Mouse (Mus musculus): ENCODE measurements at regions not wholly inside any gene's neighbourhood (a gene's known extent, or its start where the extent isn't known, plus 50 kb on each side); places are given as distances from the start of the nearest gene placed in this dataset.
"Not testable (repeated sequence)": the region's sequence is repeated elsewhere in the genome, so short reads cannot be mapped to it uniquely, and the experiment has no call there.

GRCm38 (mm10) chrX:94785983-94786382 is 61.6 kb downstream of the Zxdb start:
- 79% methylated on average over 5 of the region's 5 CpGs for WGBS
- Histone ChIP-seq H3K27me3 (ENCODE audit: control insufficient read depth, insufficient read depth, low read length) (no peaks in the 10 kb centered on the region), H3K4me1 (ENCODE audit: control insufficient read depth, insufficient read depth, insufficient read length, low read length) (no peaks in the 10 kb centered on the region), H3K36me3 (ENCODE audit: control insufficient read depth, insufficient read depth, low read length) (no peaks in the 10 kb centered on the region), H3K27ac (ENCODE audit: insufficient read depth, low read depth, low read length) (no peak overlapping the region), H3K4me3 (ENCODE audit: low read depth, low read length) (no peak overlapping the region)
- TF ChIP-seq POLR2A (IDR thresholded peaks at IDR 0.05; ENCODE audit: low read depth, low read length) (no peak), CTCF (IDR thresholded peaks at IDR 0.05; ENCODE audit: extremely low read depth, insufficient read length, insufficient replicate concordance, low read depth, low read length) (no peak)

- 74% methylated on average over 3 of the region's 3 CpGs for WGBS
- H3K27me3 ChIP-seq (ENCODE audit: control insufficient read depth, insufficient read depth, low read length): no peaks in the 10 kb centered on the region
- no peak overlapping the region for H3K4me3 ChIP-seq (ENCODE audit: low read depth, low read length)
- H3K36me3 ChIP-seq (ENCODE audit: control insufficient read depth, insufficient read depth, low read length): no peaks in the 10 kb centered on the region
- no peak for TF ChIP-seq POLR2A (IDR thresholded peaks at IDR 0.05; ENCODE audit: low read depth, low read length)
- no peak for TF ChIP-seq CTCF (IDR thresholded peaks at IDR 0.05; ENCODE audit: extremely low read depth, insufficient read length, insufficient replicate concordance, low read depth, low read length)
- H3K27ac ChIP-seq (ENCODE audit: insufficient read depth, low read depth, low read length): no peak overlapping the region
- no peaks in the 10 kb centered on the region for H3K4me1 ChIP-seq (ENCODE audit: control insufficient read depth, insufficient read depth, insufficient read length, low read length)
Observed at GRCm38 (mm10) chrX:94788331-94788920, 64.1 kb downstream of the Zxdb start.

GRCm38 (mm10) chrX:94796845-94797244 is 72.5 kb downstream of the Zxdb start:
- WGBS: no CpG with 5 or more reads among the region's 37 CpGs
- not testable (repeated sequence) for H3K4me1 ChIP-seq (ENCODE audit: control insufficient read depth, insufficient read depth, insufficient read length, low read length); H3K36me3 ChIP-seq (ENCODE audit: control insufficient read depth, insufficient read depth, low read length)

GRCm38 (mm10) chrX:94797348-94798182 is 73.2 kb downstream of the Zxdb start:
- no CpG with 5 or more reads among the region's 131 CpGs for WGBS
- not testable (repeated sequence) for H3K4me1 ChIP-seq (ENCODE audit: control insufficient read depth, insufficient read depth, insufficient read length, low read length); H3K27me3 ChIP-seq (ENCODE audit: control insufficient read depth, insufficient read depth, low read length); H3K27ac ChIP-seq (ENCODE audit: insufficient read depth, low read depth, low read length); H3K36me3 ChIP-seq (ENCODE audit: control insufficient read depth, insufficient read depth, low read length); H3K4me3 ChIP-seq (ENCODE audit: low read depth, low read length)

More at GRCm38 (mm10) chrX:94796845-94797244, 72.5 kb downstream of the Zxdb start:
- not testable (repeated sequence) for H3K4me3 ChIP-seq (ENCODE audit: low read depth, low read length); H3K27me3 ChIP-seq (ENCODE audit: control insufficient read depth, insufficient read depth, low read length); H3K27ac ChIP-seq (ENCODE audit: insufficient read depth, low read depth, low read length)

- H3K4me3 ChIP-seq (ENCODE audit: low read depth, low read length); H3K36me3 ChIP-seq (ENCODE audit: control insufficient read depth, insufficient read depth, low read length); H3K27me3 ChIP-seq (ENCODE audit: control insufficient read depth, insufficient read depth, low read length); H3K4me1 ChIP-seq (ENCODE audit: control insufficient read depth, insufficient read depth, insufficient read length, low read length); H3K27ac ChIP-seq (ENCODE audit: insufficient read depth, low read depth, low read length): not testable (repeated sequence)
- no CpG with 5 or more reads among the region's 22 CpGs for WGBS
Observed at GRCm38 (mm10) chrX:94798183-94798619, 73.8 kb downstream of the Zxdb start.

- H3K27me3 ChIP-seq (ENCODE audit: control insufficient read depth, insufficient read depth, low read length); H3K4me3 ChIP-seq (ENCODE audit: low read depth, low read length); H3K36me3 ChIP-seq (ENCODE audit: control insufficient read depth, insufficient read depth, low read length); H3K27ac ChIP-seq (ENCODE audit: insufficient read depth, low read depth, low read length); H3K4me1 ChIP-seq (ENCODE audit: control insufficient read depth, insufficient read depth, insufficient read length, low read length): not testable (repeated sequence)
- WGBS: no CpG with 5 or more reads among the region's 3 CpGs
Observed at GRCm38 (mm10) chrX:94812760-94813159, 88.4 kb downstream of the Zxdb start.

GRCm38 (mm10) chrX:94827524-94827923 is 103.2 kb downstream of the Zxdb start:
- H3K27ac ChIP-seq (ENCODE audit: insufficient read depth, low read depth, low read length); H3K27me3 ChIP-seq (ENCODE audit: control insufficient read depth, insufficient read depth, low read length); H3K36me3 ChIP-seq (ENCODE audit: control insufficient read depth, insufficient read depth, low read length); H3K4me1 ChIP-seq (ENCODE audit: control insufficient read depth, insufficient read depth, insufficient read length, low read length): not testable (repeated sequence)
- H3K4me3 ChIP-seq (ENCODE audit: low read depth, low read length): peak overlapping the region; percentile 6; the same call in 1 of the 2 replicates
- 93% methylated on average over 6 of the region's 6 CpGs for WGBS

- H3K27me3 ChIP-seq (ENCODE audit: control insufficient read depth, insufficient read depth, low read length); H3K4me1 ChIP-seq (ENCODE audit: control insufficient read depth, insufficient read depth, insufficient read length, low read length); H3K27ac ChIP-seq (ENCODE audit: insufficient read depth, low read depth, low read length); H3K36me3 ChIP-seq (ENCODE audit: control insufficient read depth, insufficient read depth, low read length); H3K4me3 ChIP-seq (ENCODE audit: low read depth, low read length): not testable (repeated sequence)
- 8% methylated on average over 2 of the region's 2 CpGs for WGBS
Observed at GRCm38 (mm10) chrX:94844110-94844779, 119.9 kb downstream of the Zxdb start.

- H3K36me3 ChIP-seq (ENCODE audit: control insufficient read depth, insufficient read depth, low read length); H3K4me3 ChIP-seq (ENCODE audit: low read depth, low read length); H3K27me3 ChIP-seq (ENCODE audit: control insufficient read depth, insufficient read depth, low read length); H3K4me1 ChIP-seq (ENCODE audit: control insufficient read depth, insufficient read depth, insufficient read length, low read length); H3K27ac ChIP-seq (ENCODE audit: insufficient read depth, low read depth, low read length): not testable (repeated sequence)
- WGBS: 100% methylated on average over 1 of the region's 3 CpGs
Observed at GRCm38 (mm10) chrX:94849549-94849948, 125.2 kb downstream of the Zxdb start.

Measured in small intestine, adult 2 months (tissue).